Mouse (Mus musculus): ENCODE measurements around the gene Gsta2.

DNA sequence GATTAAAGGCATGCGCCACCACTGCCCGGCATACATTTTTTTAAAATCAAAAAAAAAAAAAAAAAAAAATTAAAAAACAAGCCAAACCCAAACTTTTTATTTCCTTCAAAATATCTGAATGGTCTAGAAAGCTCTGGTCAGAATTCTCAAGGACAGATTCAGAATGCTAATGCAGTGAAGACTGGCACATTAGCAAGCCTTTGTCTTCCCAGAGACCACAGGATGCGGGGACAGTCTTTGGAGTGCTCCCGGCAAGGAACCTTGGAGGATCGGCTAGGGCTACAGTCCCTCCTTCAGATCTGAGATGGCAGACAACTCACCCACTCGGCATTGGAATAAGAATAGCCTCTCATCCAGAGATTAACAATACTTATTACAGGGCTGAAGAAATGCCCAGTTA, 9.1 kb upstream of the Gsta2 start:
- TF ChIP-seq POLR2A (IDR thresholded peaks at IDR 0.05; ENCODE audit: low read depth, low read length) (no peak), CTCF (IDR thresholded peaks at IDR 0.05; ENCODE audit: extremely low read depth, insufficient read length, insufficient replicate concordance, low read depth, low read length) (no peak)

Data from small intestine, adult 2 months (tissue).